Mouse (Mus musculus) G1E (cell line): ENCODE data around the gene Bnip1. TPM values are rescaled to one million over a fixed set of nuclear protein-coding genes. Genes with fewer than 3 reads are reported as not detected.

ENCODE experiments used
- ATAC-seq: 2 replicates; pipeline ENCODE4 v1.8.0; 2016; ENCODE audit warnings: mild to moderate bottlenecking; ENCODE audit not compliant: insufficient number of reproducible peaks, poor library complexity, low FRiP score, severe bottlenecking; ENCODE audit errors: extremely low read depth
- DNase-seq: peaks from one replicate; pipeline ENCODE4 v3.0.0; 2012; ENCODE audit warnings: low spot score
- H3K27me3 ChIP-seq: 2 replicates; pipeline ENCODE4 v1.6.1; 2012; ENCODE audit warnings: mild to moderate bottlenecking, low read length, inconsistent platforms; ENCODE audit not compliant: insufficient read depth
- H3K36me3 ChIP-seq: replicated peaks from 2 replicates; pipeline ENCODE3; 2012; ENCODE audit warnings: mild to moderate bottlenecking, inconsistent platforms
- H3K4me1 ChIP-seq: 2 replicates; pipeline ENCODE4 v1.6.1; 2012; ENCODE audit warnings: low read depth, low read length, inconsistent platforms, mixed read lengths; ENCODE audit not compliant: insufficient read depth
- H3K4me3 ChIP-seq: 2 replicates; pipeline ENCODE4 v1.5.1; 2012; ENCODE audit warnings: low read depth, mild to moderate bottlenecking, inconsistent platforms, low read length, moderate library complexity, mixed read lengths
- H3K9me3 ChIP-seq: replicated peaks from 2 replicates; pipeline ENCODE4 v1.6.1; 2012; ENCODE audit warnings: inconsistent platforms
- CTCF ChIP-seq: IDR thresholded peaks from 2 replicates; pipeline ENCODE4 v1.5.1; 2012; ENCODE audit warnings: low read depth, low read length, inconsistent platforms, mixed read lengths
- GATA1 ChIP-seq: IDR thresholded peaks from 2 replicates; pipeline ENCODE4 v1.6.1; 2012; ENCODE audit warnings: borderline replicate concordance, low read length, inconsistent platforms, mixed read lengths
- GATA2 ChIP-seq: IDR thresholded peaks from 2 replicates; pipeline ENCODE4 v1.6.1; 2012; ENCODE audit warnings: low read depth, low read length, inconsistent platforms, borderline replicate concordance
- POLR2AphosphoS5 ChIP-seq: IDR thresholded peaks from 2 replicates; pipeline ENCODE4 v1.6.1; 2012; ENCODE audit warnings: low read depth, low read length, inconsistent platforms; ENCODE audit not compliant: insufficient replicate concordance
- TAL1 ChIP-seq: conservative IDR thresholded peaks from 2 replicates; pipeline ENCODE4 v1.6.1; 2012; ENCODE audit warnings: low read depth, low read length, inconsistent platforms, mixed read lengths
- polyA plus RNA-seq: library from polyadenylated mRNA; stranded (reverse); fragments of >175 nt; gene quantifications from 2 replicates; pipeline ENCODE4 v1.2.3, GENCODE M21; 2012
- total RNA-seq, 2 experiments: library from RNA; stranded (forward) in 1 of 2; stranded (reverse) in 1 of 2; fragments of 200-1000 nt in 1 of 2; fragments of >200 nt in 1 of 2; fragmentation: Nextera tagmentation in 1 of 2; gene quantifications; 2 replicates each; pipeline ENCODE4 v1.2.3; 2014 to 2017

Bnip1 gene
- total and polyA plus RNA-seq, 3 experiments: 32.1 to 55.9 (median 42.2) TPM

DNA sequence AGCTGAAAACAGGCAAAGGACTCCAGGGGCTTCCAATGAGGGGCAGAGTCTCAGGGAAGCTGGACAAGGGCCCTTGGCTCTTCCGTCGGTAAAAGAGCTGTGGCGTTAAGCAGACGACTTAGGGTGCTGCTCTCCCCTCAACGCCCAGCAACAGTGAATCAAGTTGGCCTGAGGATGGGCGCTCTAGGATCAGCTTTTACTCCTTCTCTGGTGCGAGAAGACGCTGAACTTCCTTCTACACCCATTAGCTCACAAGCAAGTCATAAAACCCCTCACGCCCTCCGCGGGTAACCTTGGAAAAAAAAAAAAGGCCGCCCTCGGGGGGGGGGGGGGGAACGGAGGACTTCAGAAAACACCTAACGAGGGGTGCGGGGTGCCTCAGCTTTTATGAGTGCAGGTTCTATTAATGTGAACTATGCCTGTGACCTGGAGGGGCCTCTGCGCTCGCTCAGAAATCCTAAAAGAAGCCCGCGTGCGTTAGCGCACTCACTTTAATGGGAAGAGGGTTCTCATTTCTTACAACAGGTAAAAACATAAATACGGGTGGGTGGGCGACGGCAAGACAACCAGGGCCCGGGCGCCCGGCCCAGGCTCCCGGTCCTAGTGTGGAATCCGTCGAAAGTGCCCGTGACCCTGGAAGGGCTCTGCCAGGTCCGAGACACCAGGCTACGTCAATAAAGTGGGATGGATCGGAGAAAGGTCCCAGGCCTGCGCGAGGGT, 57.5 kb downstream of the Bnip1 start:
- Histone ChIP-seq H3K4me3 (no peak overlapping the region), H3K36me3 (no peaks in the 10 kb centered on the region), H3K4me1 (no peaks in the 10 kb centered on the region), H3K9me3 (peaks cover 14% of the 10 kb centered on the region), H3K27me3 (peaks cover 34% of the 10 kb centered on the region)
- no peak for ATAC-seq
- no peak for DNase-seq
- TF ChIP-seq TAL1 (no peak), POLR2AphosphoS5 (no peak), GATA1 (no peak)

- no peak for DNase-seq
- ATAC-seq: no peak
- Histone ChIP-seq H3K36me3 (no peaks in the 10 kb centered on the region), H3K4me1 (no peaks in the 10 kb centered on the region), H3K9me3 (peaks cover 14% of the 10 kb centered on the region), H3K4me3 (no peak overlapping the region), H3K27me3 (peaks cover 29% of the 10 kb centered on the region)
- TF ChIP-seq GATA2 (no peak), CTCF (no peak), POLR2AphosphoS5 (no peak), GATA1 (no peak), TAL1 (no peak)
Observed at GRCm38 (mm10) chr17:26838911-26839717, 58.2 kb downstream of the Bnip1 start.

DNA sequence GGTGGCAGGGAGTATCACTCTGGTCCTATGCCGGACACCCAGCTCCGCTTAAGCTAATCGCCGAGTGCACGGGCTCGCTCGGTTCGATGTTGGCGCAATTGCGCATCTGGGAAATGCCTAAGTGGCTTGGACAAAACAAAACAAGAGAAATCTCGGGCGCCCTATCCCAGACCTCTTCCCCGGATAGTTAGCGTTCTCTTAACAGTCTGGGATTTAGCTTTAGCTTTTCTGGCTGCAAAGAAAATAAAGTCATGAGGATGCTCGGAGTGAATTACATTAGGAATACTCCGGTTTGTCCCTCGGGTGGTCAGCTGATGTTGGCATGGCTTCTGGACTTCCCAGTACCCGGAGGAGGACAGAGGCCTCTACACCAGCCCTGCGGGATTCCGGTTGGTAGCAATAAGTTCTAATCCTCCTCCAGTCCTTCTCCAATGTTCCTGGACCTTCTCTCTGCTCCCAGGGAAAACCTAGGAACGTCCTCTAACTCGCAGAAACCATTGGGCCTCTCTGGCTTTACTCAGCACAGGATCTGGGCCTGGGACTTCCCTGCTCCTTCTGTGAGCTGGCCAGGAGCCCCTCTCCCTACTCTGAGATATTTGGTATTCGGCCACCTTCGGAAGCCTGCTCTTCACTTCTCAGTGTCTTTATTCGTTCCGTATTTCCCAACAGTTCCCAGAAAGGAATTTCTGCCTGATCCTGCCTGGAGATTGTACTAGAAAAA, 59.0 kb downstream of the Bnip1 start:
- no peak overlapping the region for H3K4me3 ChIP-seq
- ATAC-seq (no peak), DNase-seq (no peak)
- H3K9me3 ChIP-seq: peaks cover 14% of the 10 kb centered on the region
- no peaks in the 10 kb centered on the region for H3K36me3 ChIP-seq
- TF ChIP-seq GATA1 (no peak), CTCF (no peak)
- H3K4me1 ChIP-seq: no peaks in the 10 kb centered on the region
- peaks cover 26% of the 10 kb centered on the region for H3K27me3 ChIP-seq

- no peaks in the 10 kb centered on the region for H3K36me3 ChIP-seq
- peaks cover 14% of the 10 kb centered on the region for H3K9me3 ChIP-seq
- ATAC-seq (no peak), DNase-seq (no peak)
- no peak overlapping the region for H3K4me3 ChIP-seq
- H3K27me3 ChIP-seq: peaks cover 26% of the 10 kb centered on the region
- no peak for TF ChIP-seq CTCF
- no peak for TF ChIP-seq TAL1
- TF ChIP-seq POLR2AphosphoS5: no peak
- TF ChIP-seq GATA2: no peak
- no peak for TF ChIP-seq GATA1
- H3K4me1 ChIP-seq: no peaks in the 10 kb centered on the region
Observed at GRCm38 (mm10) chr17:26840439-26840780, 59.5 kb downstream of the Bnip1 start.

- Histone ChIP-seq H3K4me3 (no peak overlapping the region), H3K36me3 (no peaks in the 10 kb centered on the region), H3K9me3 (peaks cover 14% of the 10 kb centered on the region), H3K27me3 (peaks cover 29% of the 10 kb centered on the region), H3K4me1 (no peaks in the 10 kb centered on the region)
- ATAC-seq: no peak
- DNase-seq: no peak
- no peak for TF ChIP-seq CTCF
- no peak for TF ChIP-seq GATA2
- TF ChIP-seq GATA1: no peak
- TF ChIP-seq TAL1: no peak
- no peak for TF ChIP-seq POLR2AphosphoS5
Observed at GRCm38 (mm10) chr17:26840922-26841731, 60.3 kb downstream of the Bnip1 start.

- DNase-seq (no peak), ATAC-seq (no peak)
- H3K4me3 ChIP-seq: no peak overlapping the region
- peaks cover 14% of the 10 kb centered on the region for H3K9me3 ChIP-seq
- TF ChIP-seq GATA2: no peak
- TF ChIP-seq TAL1: no peak
- TF ChIP-seq POLR2AphosphoS5: no peak
- TF ChIP-seq CTCF: no peak
- no peak for TF ChIP-seq GATA1
- no peaks in the 10 kb centered on the region for H3K36me3 ChIP-seq
- H3K27me3 ChIP-seq: peaks cover 29% of the 10 kb centered on the region
- H3K4me1 ChIP-seq: no peaks in the 10 kb centered on the region
Observed at GRCm38 (mm10) chr17:26841981-26842380, 61.1 kb downstream of the Bnip1 start.

Other genes starting within 250 kb of the Bnip1 start
- 92.7 and 103 TPM in 2 replicates for gene Ergic1, start 219.6 kb upstream of the Bnip1 start, total RNA-seq (2014; fragmentation: Nextera tagmentation)
- gene Ergic1, start 219.6 kb upstream of the Bnip1 start, total RNA-seq (2017): 22.1 and 23.2 TPM in 2 replicates
- gene Ergic1, start 219.6 kb upstream of the Bnip1 start, polyA plus RNA-seq: 31.7 and 37.1 TPM in 2 replicates
- gene Dusp1, start 218.9 kb upstream of the Bnip1 start, total RNA-seq (2014; fragmentation: Nextera tagmentation): 41.8 and 43.0 TPM in 2 replicates
- 4.9 and 5.0 TPM in 2 replicates for gene Dusp1, start 218.9 kb upstream of the Bnip1 start, total RNA-seq (2017)
- gene Dusp1, start 218.9 kb upstream of the Bnip1 start, polyA plus RNA-seq: 5.5 and 6.3 TPM in 2 replicates
- 115 and 117 TPM in 2 replicates for gene Atp6v0e, start 117.8 kb upstream of the Bnip1 start, total RNA-seq (2014; fragmentation: Nextera tagmentation)
- 325 and 357 TPM in 2 replicates for gene Atp6v0e, start 117.8 kb upstream of the Bnip1 start, total RNA-seq (2017)
- gene Atp6v0e, start 117.8 kb upstream of the Bnip1 start, polyA plus RNA-seq: 7.6 and 9.6 TPM in 2 replicates
- gene Crebrf, start 65.4 kb upstream of the Bnip1 start, total RNA-seq (2014; fragmentation: Nextera tagmentation): 66.3 and 72.2 TPM in 2 replicates
- gene Crebrf, start 65.4 kb upstream of the Bnip1 start, total RNA-seq (2017): 49.4 and 51.3 TPM in 2 replicates
- 1.6 TPM in 2 replicates for gene Crebrf, start 65.4 kb upstream of the Bnip1 start, polyA plus RNA-seq
- not detected in 2 replicates for gene Nkx2-5, start 63.9 kb downstream of the Bnip1 start, total RNA-seq (2014; fragmentation: Nextera tagmentation)
- not detected in 2 replicates for gene Nkx2-5, start 63.9 kb downstream of the Bnip1 start, total RNA-seq (2017)
- gene Nkx2-5, start 63.9 kb downstream of the Bnip1 start, polyA plus RNA-seq: not detected in 2 replicates
- 17.1 and 23.0 TPM in 2 replicates for gene Kifc5b, start 136.0 kb downstream of the Bnip1 start, total RNA-seq (2014; fragmentation: Nextera tagmentation)
- 15.0 and 15.7 TPM in 2 replicates for gene Kifc5b, start 136.0 kb downstream of the Bnip1 start, total RNA-seq (2017)
- gene Kifc5b, start 136.0 kb downstream of the Bnip1 start, polyA plus RNA-seq: 30.1 and 36.1 TPM in 2 replicates
- 6.5 and 8.4 TPM in 2 replicates for gene Phf1, start 152.0 kb downstream of the Bnip1 start, total RNA-seq (2014; fragmentation: Nextera tagmentation)
- gene Phf1, start 152.0 kb downstream of the Bnip1 start, total RNA-seq (2017): 7.3 and 7.4 TPM in 2 replicates
- gene Phf1, start 152.0 kb downstream of the Bnip1 start, polyA plus RNA-seq: 21.6 and 21.7 TPM in 2 replicates
- 319 and 371 TPM in 2 replicates for gene Cuta, start 158.5 kb downstream of the Bnip1 start, total RNA-seq (2014; fragmentation: Nextera tagmentation)
- gene Cuta, start 158.5 kb downstream of the Bnip1 start, total RNA-seq (2017): 182 and 190 TPM in 2 replicates
- gene Cuta, start 158.5 kb downstream of the Bnip1 start, polyA plus RNA-seq: 526 and 563 TPM in 2 replicates
- 88.0 and 117 TPM in 2 replicates for gene Syngap1, start 160.2 kb downstream of the Bnip1 start, total RNA-seq (2014; fragmentation: Nextera tagmentation)
- gene Syngap1, start 160.2 kb downstream of the Bnip1 start, total RNA-seq (2017): 7.3 and 10.2 TPM in 2 replicates
- 22.3 and 24.1 TPM in 2 replicates for gene Syngap1, start 160.2 kb downstream of the Bnip1 start, polyA plus RNA-seq
- 3.6 and 4.4 TPM in 2 replicates for gene Zbtb9, start 192.1 kb downstream of the Bnip1 start, total RNA-seq (2014; fragmentation: Nextera tagmentation)
- 25.6 and 27.5 TPM in 2 replicates for gene Zbtb9, start 192.1 kb downstream of the Bnip1 start, total RNA-seq (2017)
- gene Zbtb9, start 192.1 kb downstream of the Bnip1 start, polyA plus RNA-seq: 10.9 and 11.1 TPM in 2 replicates
- 231 and 242 TPM in 2 replicates for gene Bak1, start 247.9 kb downstream of the Bnip1 start, total RNA-seq (2014; fragmentation: Nextera tagmentation)
- 57.5 and 64.5 TPM in 2 replicates for gene Bak1, start 247.9 kb downstream of the Bnip1 start, total RNA-seq (2017)
- 222 and 227 TPM in 2 replicates for gene Bak1, start 247.9 kb downstream of the Bnip1 start, polyA plus RNA-seq